Mouse (Mus musculus) forebrain, embryonic 10.5 days (tissue): ENCODE results near the gene R3hdml. TPM values are rescaled to one million over a fixed set of nuclear protein-coding genes. Genes with fewer than 3 reads are reported as not detected.

Experiments used
- polyA plus RNA-seq: library from polyadenylated mRNA; unstranded; fragments of >200 nt; fragmentation: Nextera tagmentation; extraction: Ambion mirVana; gene quantifications from 2 replicates; pipeline ENCODE4 v1.2.1, GENCODE M21; 2016

R3hdml gene
- polyA plus RNA-seq, 1 experiment from 2014 or later = not detected

Other genes with a start within 250 kb of the R3hdml start
- 0.34 and 0.47 TPM in 2 replicates for gene Jph2, start 94.3 kb upstream of the R3hdml start, polyA plus RNA-seq
- 86.8 and 95.5 TPM in 2 replicates for gene Oser1, start 67.6 kb upstream of the R3hdml start, polyA plus RNA-seq
- gene Gdap1l1, start 53.8 kb upstream of the R3hdml start, polyA plus RNA-seq = 10.0 and 11.8 TPM in 2 replicates
- 10.9 and 11.1 TPM in 2 replicates for gene Fitm2, start 19.7 kb upstream of the R3hdml start, polyA plus RNA-seq
- not detected in 2 replicates for gene Hnf4a, start 14.5 kb downstream of the R3hdml start, polyA plus RNA-seq
- gene Ttpal, start 110.0 kb downstream of the R3hdml start, polyA plus RNA-seq = 32.3 and 34.5 TPM in 2 replicates
- gene Serinc3, start 152.8 kb downstream of the R3hdml start, polyA plus RNA-seq = 22.1 and 24.1 TPM in 2 replicates
- gene Pkig, start 166.1 kb downstream of the R3hdml start, polyA plus RNA-seq = 212 and 215 TPM in 2 replicates